Mouse (Mus musculus): ENCODE measurements at regions not wholly inside any gene's neighbourhood (a gene's known extent, or its start where the extent isn't known, plus 50 kb on each side); places are given as distances from the start of the nearest gene placed in this dataset.

DNA sequence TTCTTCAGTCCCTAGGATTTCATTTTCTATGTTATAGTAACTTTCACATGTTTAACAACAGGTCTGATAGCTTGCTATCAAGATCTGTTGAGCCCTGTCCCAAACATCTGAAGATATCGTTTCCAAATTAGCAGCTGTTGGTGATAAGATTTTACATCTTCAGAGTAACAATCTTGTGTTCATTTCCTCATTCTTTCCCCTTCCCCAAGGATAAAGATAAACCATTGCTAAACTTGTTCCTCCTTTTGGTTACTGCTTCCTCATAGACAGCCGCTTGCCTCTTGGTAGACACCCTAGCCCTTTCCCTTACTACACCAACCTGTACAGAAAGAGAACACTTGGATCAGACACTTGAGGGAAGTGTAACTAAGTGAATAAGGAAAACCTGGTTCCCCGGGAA is 58.6 kb downstream of the Kcnrg start:
- DNase-seq (ENCODE audit: low spot score) = no peak
- Histone ChIP-seq H3K27me3 (replicated peaks; ENCODE audit: control insufficient read depth, insufficient read depth, low read length) (no peaks in the 10 kb centered on the region), H3K9me3 (replicated peaks; ENCODE audit: control insufficient read depth, low read length) (no peaks in the 10 kb centered on the region), H3K27ac (ENCODE audit: low read depth, low read length) (no peak overlapping the region), H3K36me3 (ENCODE audit: control insufficient read depth, insufficient read depth, low read length) (peaks cover 9% of the 10 kb centered on the region; the same call in 1 of the 2 replicates), H3K4me3 (ENCODE audit: low read depth, low read length) (no peak overlapping the region), H3K4me1 (ENCODE audit: control insufficient read depth, insufficient read depth, low read length) (no peaks in the 10 kb centered on the region), H3K4me2 (ENCODE audit: low read length) (no peak overlapping the region), H3K9ac (ENCODE audit: low read length) (no peak overlapping the region)
- 89% methylated on average over 3 of the region's 3 CpGs for WGBS
- ATAC-seq = no peak

DNA sequence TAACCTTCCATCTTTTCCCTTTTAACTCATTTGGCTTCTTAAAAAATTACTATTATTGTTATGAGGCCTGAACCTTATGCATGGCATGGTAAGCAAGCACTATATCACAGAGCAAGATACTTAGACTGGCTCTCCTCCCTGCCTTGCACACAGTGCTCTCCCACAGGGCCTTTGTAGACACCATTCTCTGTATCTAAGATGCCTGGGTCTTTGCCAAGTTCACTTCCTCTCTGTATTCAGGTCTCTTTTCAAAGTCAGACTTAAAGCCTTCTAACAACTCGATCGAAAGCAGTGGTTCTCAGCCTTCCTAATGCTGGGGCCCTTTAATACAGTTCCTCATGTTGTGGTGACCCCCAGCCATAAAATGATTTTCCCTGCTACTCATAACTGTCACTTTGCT is 65.9 kb downstream of the Kcnrg start:
- no peak overlapping the region for H3K27ac ChIP-seq (ENCODE audit: low read depth, low read length)
- DNase-seq (ENCODE audit: low spot score) (peak; percentile 46), ATAC-seq (no peak)
- H3K36me3 ChIP-seq (ENCODE audit: control insufficient read depth, insufficient read depth, low read length) = peaks cover 13% of the 10 kb centered on the region; the same call in 1 of the 2 replicates
- WGBS = 9% methylated on average over 2 of the region's 2 CpGs
- H3K9me3 ChIP-seq (replicated peaks; ENCODE audit: control insufficient read depth, low read length) = no peaks in the 10 kb centered on the region
- H3K4me3 ChIP-seq (ENCODE audit: low read depth, low read length) = no peak overlapping the region
- no peak overlapping the region for H3K4me2 ChIP-seq (ENCODE audit: low read length)
- peaks cover 5% of the 10 kb centered on the region; the same call in 1 of the 2 replicates for H3K4me1 ChIP-seq (ENCODE audit: control insufficient read depth, insufficient read depth, low read length)
- no peaks in the 10 kb centered on the region for H3K27me3 ChIP-seq (replicated peaks; ENCODE audit: control insufficient read depth, insufficient read depth, low read length)
- no peak overlapping the region for H3K9ac ChIP-seq (ENCODE audit: low read length)

DNA sequence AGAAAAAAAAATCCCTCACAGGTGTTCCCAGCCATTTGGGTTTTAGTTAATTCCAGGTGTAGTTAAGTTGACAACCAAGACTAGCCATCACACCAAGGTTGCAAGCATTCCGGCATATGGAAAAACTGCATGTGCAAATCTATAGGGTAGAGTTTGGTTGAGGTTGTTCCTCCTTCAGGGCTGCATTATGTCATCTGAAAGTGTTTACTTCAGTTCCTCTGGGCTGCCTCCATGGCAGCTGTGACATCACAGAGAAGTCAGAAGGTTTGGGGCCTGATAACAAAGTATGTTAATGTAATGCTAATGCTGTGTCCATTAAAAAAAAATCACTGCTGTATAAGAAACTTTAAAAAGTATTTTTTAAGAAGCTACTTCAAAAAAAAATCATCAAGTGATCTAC is 70.8 kb downstream of the Kcnrg start:
- WGBS = 96% methylated on average over 1 of the region's 1 CpGs
- Histone ChIP-seq H3K27me3 (replicated peaks; ENCODE audit: control insufficient read depth, insufficient read depth, low read length) (no peaks in the 10 kb centered on the region), H3K9me3 (replicated peaks; ENCODE audit: control insufficient read depth, low read length) (no peaks in the 10 kb centered on the region), H3K36me3 (ENCODE audit: control insufficient read depth, insufficient read depth, low read length) (peaks cover 6% of the 10 kb centered on the region; the same call in 1 of the 2 replicates), H3K4me3 (ENCODE audit: low read depth, low read length) (no peak overlapping the region), H3K27ac (ENCODE audit: low read depth, low read length) (no peak overlapping the region), H3K4me2 (ENCODE audit: low read length) (no peak overlapping the region), H3K9ac (ENCODE audit: low read length) (no peak overlapping the region), H3K4me1 (ENCODE audit: control insufficient read depth, insufficient read depth, low read length) (peaks cover 12% of the 10 kb centered on the region)
- ATAC-seq = no peak
- DNase-seq (ENCODE audit: low spot score) = no peak

DNA sequence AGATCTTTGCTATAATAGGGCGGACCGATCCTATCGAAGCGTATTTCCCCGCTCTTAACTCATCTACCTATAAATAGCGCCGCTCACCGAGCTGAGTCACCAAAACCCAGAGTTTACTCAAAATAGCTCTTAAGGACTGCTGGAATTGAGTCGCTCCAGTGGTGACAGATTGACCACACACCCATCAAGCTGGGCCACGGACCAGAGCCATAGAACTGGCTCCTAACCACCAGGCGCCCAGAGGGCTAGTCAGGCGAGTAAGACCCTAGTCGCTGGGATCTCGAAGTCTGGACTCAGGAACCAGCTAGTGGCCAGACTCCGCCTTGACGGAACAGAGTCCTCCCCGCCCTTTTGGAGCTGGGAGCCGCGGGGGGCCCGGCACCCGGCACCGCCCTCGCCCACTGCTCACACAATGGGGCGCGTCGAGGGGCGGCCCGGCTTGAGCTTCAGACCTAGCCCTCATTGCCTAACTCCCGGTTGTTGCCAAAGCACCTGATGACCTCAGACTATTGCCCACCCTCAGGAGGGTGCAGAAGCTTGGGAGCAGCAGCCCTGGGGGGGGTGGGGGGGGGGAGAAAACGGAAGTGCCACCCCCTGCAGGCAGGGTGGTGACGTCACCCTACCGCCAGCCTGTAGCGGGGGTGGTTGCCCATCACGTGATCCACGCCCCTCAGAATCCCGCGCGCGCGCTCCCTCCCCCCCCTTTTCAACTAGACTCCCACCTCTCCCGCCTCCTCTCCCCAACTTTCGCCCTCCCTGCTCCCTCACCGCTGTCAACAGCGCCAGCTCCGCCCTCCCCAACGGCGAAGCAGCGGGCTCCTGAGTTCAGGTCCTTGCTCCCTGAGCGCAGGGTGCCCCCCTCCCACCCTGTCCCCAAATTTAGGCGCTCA is 73.8 kb downstream of the Kcnrg start:
- DNase-seq (ENCODE audit: low spot score) (peak; percentile 97), ATAC-seq (peak; percentile 62)
- peak overlapping the region; percentile 97 for H3K27ac ChIP-seq (ENCODE audit: low read depth, low read length)
- H3K4me1 ChIP-seq (ENCODE audit: control insufficient read depth, insufficient read depth, low read length) = peaks cover 12% of the 10 kb centered on the region
- peaks cover 7% of the 10 kb centered on the region; the same call in 1 of the 2 replicates for H3K27me3 ChIP-seq (replicated peaks; ENCODE audit: control insufficient read depth, insufficient read depth, low read length)
- WGBS = under 1% methylated on average over 45 of the region's 50 CpGs
- H3K4me2 ChIP-seq (ENCODE audit: low read length) = peak overlapping the region; percentile 96
- peak overlapping the region; percentile 89 for H3K9ac ChIP-seq (ENCODE audit: low read length)
- peak overlapping the region; percentile 73 for H3K4me3 ChIP-seq (ENCODE audit: low read depth, low read length)
- H3K9me3 ChIP-seq (replicated peaks; ENCODE audit: control insufficient read depth, low read length) = no peaks in the 10 kb centered on the region
- peaks cover 6% of the 10 kb centered on the region; the same call in 1 of the 2 replicates for H3K36me3 ChIP-seq (ENCODE audit: control insufficient read depth, insufficient read depth, low read length)

DNA sequence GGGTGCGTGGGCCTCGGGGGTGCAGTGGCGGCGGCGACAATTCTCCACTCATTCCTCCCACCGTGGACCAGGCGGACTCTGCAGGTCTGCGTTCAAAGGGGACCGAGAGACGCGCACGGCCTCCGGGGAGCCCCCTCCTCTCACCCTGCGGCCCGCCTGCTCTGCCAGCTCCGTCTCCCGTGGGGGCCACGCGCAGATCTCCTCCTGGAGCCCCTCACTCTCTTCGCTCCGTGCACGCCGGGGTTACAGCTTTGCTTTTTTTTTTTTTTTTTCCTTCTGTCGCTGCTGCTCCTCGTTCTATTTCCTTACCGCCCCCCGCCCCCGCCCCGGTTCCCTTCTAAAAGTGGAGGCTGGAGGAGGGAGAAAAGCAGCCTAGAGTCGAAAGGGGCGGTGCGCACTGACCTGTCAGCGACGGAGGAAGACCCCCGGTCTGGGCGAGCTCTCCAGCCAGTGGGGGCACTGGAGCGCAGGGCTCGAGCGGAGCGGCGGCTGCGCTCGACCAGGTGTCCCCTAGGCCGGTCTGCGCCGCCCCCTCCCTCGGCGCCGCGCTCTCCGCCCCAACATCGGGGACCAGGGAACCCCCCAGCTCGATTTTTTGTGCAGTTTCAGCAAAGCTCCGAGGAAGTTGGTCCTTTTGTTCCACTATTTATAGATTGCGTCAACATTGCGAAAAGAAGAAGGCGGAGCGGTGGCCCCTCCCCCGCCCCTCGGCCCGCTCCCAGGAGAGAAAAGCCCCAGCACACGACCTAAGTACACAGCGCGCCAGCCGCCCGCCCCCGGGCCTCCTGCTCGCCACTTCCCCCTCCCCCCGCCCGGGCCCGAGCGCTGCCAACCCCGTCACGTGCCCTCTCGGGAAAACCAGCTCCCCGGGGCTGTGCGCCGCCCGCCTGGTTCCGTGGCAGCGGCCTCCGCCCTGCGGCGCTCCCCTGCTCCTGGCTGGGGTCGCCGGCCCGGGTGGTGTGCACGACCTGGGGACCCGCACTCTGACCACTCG is 74.7 kb downstream of the Kcnrg start:
- no peaks in the 10 kb centered on the region for H3K9me3 ChIP-seq (replicated peaks; ENCODE audit: control insufficient read depth, low read length)
- peaks cover under 1% of the 10 kb centered on the region; the same call in 1 of the 2 replicates for H3K36me3 ChIP-seq (ENCODE audit: control insufficient read depth, insufficient read depth, low read length)
- ATAC-seq (peak; percentile 89), DNase-seq (ENCODE audit: low spot score) (peak; percentile 95)
- H3K27me3 ChIP-seq (replicated peaks; ENCODE audit: control insufficient read depth, insufficient read depth, low read length) = peaks cover 9% of the 10 kb centered on the region; the same call in 1 of the 2 replicates
- H3K4me3 ChIP-seq (ENCODE audit: low read depth, low read length) = peak overlapping the region; percentile 73
- H3K4me1 ChIP-seq (ENCODE audit: control insufficient read depth, insufficient read depth, low read length) = peaks cover 16% of the 10 kb centered on the region
- H3K4me2 ChIP-seq (ENCODE audit: low read length) = peak overlapping the region; percentile 96
- peak overlapping the region; percentile 89 for H3K9ac ChIP-seq (ENCODE audit: low read length)
- 2% methylated on average over 70 of the region's 90 CpGs for WGBS
- peak overlapping the region; percentile 97 for H3K27ac ChIP-seq (ENCODE audit: low read depth, low read length)

DNA sequence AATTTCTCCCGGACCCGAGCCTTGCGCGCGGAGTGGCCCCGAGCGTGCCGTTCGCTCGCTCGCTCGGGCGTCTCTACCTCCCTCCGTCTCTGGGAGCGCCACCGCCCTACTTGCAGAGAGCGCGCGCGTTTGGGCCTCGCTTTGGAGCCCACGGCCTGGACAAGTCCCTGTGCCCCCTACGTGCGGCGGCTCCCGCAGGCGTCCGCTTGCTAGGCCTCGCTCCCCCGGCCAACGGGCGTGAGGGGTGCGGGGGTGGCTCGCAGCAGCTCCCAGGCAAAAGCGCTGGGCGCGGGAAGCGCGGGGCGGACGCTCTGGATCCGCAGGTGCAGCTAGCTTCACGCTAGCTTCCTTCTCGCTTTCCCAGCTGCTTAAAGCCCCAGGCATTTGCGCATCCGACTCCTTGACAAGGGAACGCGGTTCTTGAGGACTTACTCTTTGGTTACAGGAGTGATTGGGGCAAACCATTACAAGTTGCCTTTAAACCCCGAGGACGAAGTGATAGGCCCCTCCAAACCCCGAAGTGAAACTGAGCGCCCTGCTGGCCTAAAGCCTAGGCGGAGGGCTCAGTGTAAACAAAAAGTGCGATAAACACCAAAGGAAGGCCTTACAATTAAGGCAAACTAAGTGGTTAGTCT is 75.6 kb downstream of the Kcnrg start:
- H3K9me3 ChIP-seq (replicated peaks; ENCODE audit: control insufficient read depth, low read length) = no peaks in the 10 kb centered on the region
- H3K4me3 ChIP-seq (ENCODE audit: low read depth, low read length) = peak overlapping the region; percentile 73
- peak overlapping the region; percentile 97 for H3K27ac ChIP-seq (ENCODE audit: low read depth, low read length)
- under 1% methylated on average over 53 of the region's 54 CpGs for WGBS
- H3K4me2 ChIP-seq (ENCODE audit: low read length) = peak overlapping the region; percentile 96
- H3K9ac ChIP-seq (ENCODE audit: low read length) = peak overlapping the region; percentile 89
- H3K36me3 ChIP-seq (ENCODE audit: control insufficient read depth, insufficient read depth, low read length) = no peaks in the 10 kb centered on the region
- peaks cover 21% of the 10 kb centered on the region for H3K4me1 ChIP-seq (ENCODE audit: control insufficient read depth, insufficient read depth, low read length)
- ATAC-seq (peak; percentile 73), DNase-seq (ENCODE audit: low spot score) (peak; percentile 83)
- peaks cover 10% of the 10 kb centered on the region; the same call in 1 of the 2 replicates for H3K27me3 ChIP-seq (replicated peaks; ENCODE audit: control insufficient read depth, insufficient read depth, low read length)

DNA sequence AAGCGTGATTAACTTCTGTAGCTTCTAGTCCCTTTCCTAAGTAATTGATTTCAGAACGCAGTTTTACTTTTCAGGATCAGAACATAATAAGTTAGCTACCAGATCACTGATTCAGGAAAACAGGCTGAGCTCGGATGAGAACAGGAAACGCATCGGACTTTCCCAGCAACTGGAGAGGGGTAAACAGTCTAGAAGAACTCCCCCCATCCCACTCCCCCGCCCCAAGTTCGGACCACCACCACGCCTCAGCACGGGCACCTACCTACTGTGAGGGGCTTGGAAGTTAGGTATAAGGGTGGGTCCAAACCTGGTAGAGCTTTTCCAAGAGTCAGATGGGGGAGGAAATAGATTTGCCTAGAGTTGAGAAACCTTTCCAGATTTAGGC is 76.1 kb downstream of the Kcnrg start:
- peak overlapping the region; percentile 96 for H3K4me2 ChIP-seq (ENCODE audit: low read length)
- peaks cover 10% of the 10 kb centered on the region; the same call in 1 of the 2 replicates for H3K27me3 ChIP-seq (replicated peaks; ENCODE audit: control insufficient read depth, insufficient read depth, low read length)
- ATAC-seq = no peak
- H3K36me3 ChIP-seq (ENCODE audit: control insufficient read depth, insufficient read depth, low read length) = no peaks in the 10 kb centered on the region
- peaks cover 21% of the 10 kb centered on the region for H3K4me1 ChIP-seq (ENCODE audit: control insufficient read depth, insufficient read depth, low read length)
- DNase-seq (ENCODE audit: low spot score) = no peak
- peak overlapping the region; percentile 97; the same call in 1 of the 2 replicates for H3K27ac ChIP-seq (ENCODE audit: low read depth, low read length)
- H3K4me3 ChIP-seq (ENCODE audit: low read depth, low read length) = peak overlapping the region; percentile 73; the same call in 1 of the 2 replicates
- 14% methylated on average over 9 of the region's 9 CpGs for WGBS
- H3K9ac ChIP-seq (ENCODE audit: low read length) = peak overlapping the region; percentile 89
- H3K9me3 ChIP-seq (replicated peaks; ENCODE audit: control insufficient read depth, low read length) = no peaks in the 10 kb centered on the region

DNA sequence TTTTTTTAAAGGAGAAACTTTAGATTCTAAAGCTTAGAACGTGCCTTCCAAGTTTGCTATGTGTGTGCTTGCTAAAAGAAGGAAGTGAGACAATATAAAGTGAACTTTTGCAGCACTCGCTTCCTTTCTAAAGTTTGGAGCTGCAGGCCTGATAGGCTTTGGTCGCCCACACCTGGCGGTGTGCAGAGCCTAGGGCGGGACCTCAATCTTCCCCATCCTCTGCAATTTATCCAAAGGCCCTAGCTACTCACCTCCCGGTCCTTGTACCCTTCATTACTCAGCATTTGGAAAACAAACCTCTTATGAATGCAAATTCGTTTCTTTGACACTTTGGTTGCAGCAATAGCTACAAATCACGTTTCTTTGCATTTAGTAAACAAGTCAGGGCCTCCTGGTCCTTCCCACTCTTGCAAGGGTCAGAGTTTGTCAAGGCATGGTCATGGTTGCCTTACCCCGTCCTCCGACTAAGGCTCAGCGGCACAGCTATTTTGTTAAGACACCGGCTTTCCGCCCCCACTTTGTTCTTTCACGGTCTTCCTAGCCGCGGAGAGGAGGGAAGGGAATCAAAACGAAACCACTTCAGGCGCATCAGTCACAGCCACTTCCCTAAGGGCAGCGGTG is 76.6 kb downstream of the Kcnrg start:
- Histone ChIP-seq H3K9ac (ENCODE audit: low read length) (0 out of 2 replicates have a peak overlapping the region, but pooled peaks have one; percentile 4), H3K4me2 (ENCODE audit: low read length) (peak overlapping the region; percentile 36), H3K4me1 (ENCODE audit: control insufficient read depth, insufficient read depth, low read length) (peaks cover 21% of the 10 kb centered on the region), H3K27me3 (replicated peaks; ENCODE audit: control insufficient read depth, insufficient read depth, low read length) (peaks cover 15% of the 10 kb centered on the region; the same call in 1 of the 2 replicates), H3K9me3 (replicated peaks; ENCODE audit: control insufficient read depth, low read length) (no peaks in the 10 kb centered on the region), H3K27ac (ENCODE audit: low read depth, low read length) (no peak overlapping the region), H3K4me3 (ENCODE audit: low read depth, low read length) (0 out of 2 replicates have a peak overlapping the region, but pooled peaks have one; percentile 2), H3K36me3 (ENCODE audit: control insufficient read depth, insufficient read depth, low read length) (no peaks in the 10 kb centered on the region)
- ATAC-seq (no peak), DNase-seq (ENCODE audit: low spot score) (no peak)
- whole genome bisulfite sequencing = 27% methylated on average over 19 of the region's 19 CpGs
